Mouse (Mus musculus) thymus, postnatal 0 days (tissue): ENCODE measurements around the gene Dmpk. TPM values are rescaled to one million over a fixed set of nuclear protein-coding genes. Genes with fewer than 3 reads are reported as not detected.

Experiments used
- microRNA-seq: library from miRNA; unstranded; fragments of <30 nt; microRNA quantifications from one replicate; pipeline ENCODE4, GENCODE M21; 2016; ENCODE audit warnings: borderline number of aligned reads
- polyA plus RNA-seq: library from polyadenylated mRNA; unstranded; fragments of >200 nt; fragmentation: Nextera tagmentation; extraction: Ambion mirVana; gene quantifications from 2 replicates; pipeline ENCODE4 v1.2.1, GENCODE M21; 2015

Gene Dmpk
- polyA plus RNA-seq, 1 experiment from 2014 or later, result 2.8 TPM

Small RNA genes lying within 50 kb of the gene (microRNA-seq; reads per million reads assigned to microRNA genes)
- not detected for gene Mir3100

Other genes starting within 250 kb of the Dmpk start
- gene Mill2, start 243.9 kb upstream of the Dmpk start, polyA plus RNA-seq, result 0.26 and 0.44 TPM in 2 replicates
- 15.6 and 20.7 TPM in 2 replicates for gene Pglyrp1, start 212.5 kb upstream of the Dmpk start, polyA plus RNA-seq
- gene Ccdc61, start 173.4 kb upstream of the Dmpk start, polyA plus RNA-seq, result 29.1 and 31.7 TPM in 2 replicates
- 0.17 and 0.28 TPM in 2 replicates for gene Nova2, start 158.0 kb upstream of the Dmpk start, polyA plus RNA-seq
- not detected in 2 replicates for gene Nanos2, start 96.4 kb upstream of the Dmpk start, polyA plus RNA-seq
- 5.5 and 5.9 TPM in 2 replicates for gene Mypop, start 92.6 kb upstream of the Dmpk start, polyA plus RNA-seq
- gene Irf2bp1, start 79.8 kb upstream of the Dmpk start, polyA plus RNA-seq, result 18.3 and 20.7 TPM in 2 replicates
- 0.23 and 0.47 TPM in 2 replicates for gene Foxa3, start 60.3 kb upstream of the Dmpk start, polyA plus RNA-seq
- gene Sympk, start 59.5 kb upstream of the Dmpk start, polyA plus RNA-seq, result 18.5 and 19.6 TPM in 2 replicates
- not detected in 2 replicates for gene Rsph6a, start 29.2 kb upstream of the Dmpk start, polyA plus RNA-seq
- gene Dmwd, start 7.6 kb upstream of the Dmpk start, polyA plus RNA-seq, result 4.3 and 5.0 TPM in 2 replicates
- 1.2 and 1.5 TPM in 2 replicates for gene Six5, start 10.7 kb downstream of the Dmpk start, polyA plus RNA-seq
- gene Gm4969, start 34.5 kb downstream of the Dmpk start, polyA plus RNA-seq, result 0.70 and 0.72 TPM in 2 replicates
- 16.4 and 16.6 TPM in 2 replicates for gene Fbxo46, start 36.0 kb downstream of the Dmpk start, polyA plus RNA-seq
- 10.1 and 11.5 TPM in 2 replicates for gene Qpctl, start 65.4 kb downstream of the Dmpk start, polyA plus RNA-seq
- gene Snrpd2, start 65.9 kb downstream of the Dmpk start, polyA plus RNA-seq, result 154 and 164 TPM in 2 replicates
- gene Gipr, start 82.3 kb downstream of the Dmpk start, polyA plus RNA-seq, result 0.10 and 0.25 TPM in 2 replicates
- gene Eml2, start 92.6 kb downstream of the Dmpk start, polyA plus RNA-seq, result 5.7 and 6.1 TPM in 2 replicates
- 0.69 and 0.80 TPM in 2 replicates for gene Gpr4, start 128.7 kb downstream of the Dmpk start, polyA plus RNA-seq
- gene Opa3, start 144.5 kb downstream of the Dmpk start, polyA plus RNA-seq, result 25.4 and 25.7 TPM in 2 replicates
- 74.3 and 75.3 TPM in 2 replicates for gene Vasp, start 188.0 kb downstream of the Dmpk start, polyA plus RNA-seq
- gene Ppm1n, start 196.2 kb downstream of the Dmpk start, polyA plus RNA-seq, result 0.27 and 0.30 TPM in 2 replicates
- gene Rtn2, start 198.8 kb downstream of the Dmpk start, polyA plus RNA-seq, result 1.6 and 2.2 TPM in 2 replicates
- 0.19 and 0.21 TPM in 2 replicates for gene Fosb, start 226.2 kb downstream of the Dmpk start, polyA plus RNA-seq